Mouse (Mus musculus) heart, postnatal 10 days (tissue): ENCODE data around the gene Cog5. TPM values are rescaled to one million over a fixed set of nuclear protein-coding genes. Genes with fewer than 3 reads are reported as not detected.

ENCODE experiments used
- DNase-seq, 2 experiments: peaks; one replicate each; pipeline ENCODE4 v3.0.0; 2021
- intact Hi-C: fragments of 180-260 bp; cut with DNase I; formaldehyde crosslinking; loops from one replicate; pipeline ENCODE4 v1.15.1; 2025
- total RNA-seq, 2 experiments: library from RNA; stranded (reverse); gene quantifications; 2 replicates each; pipeline ENCODE4 v1.2.3; 2021

Cog5 gene
- total RNA-seq, 2 experiments from 2014 or later: 54.9 to 69.8 TPM

- DNase-seq: no peak
- intact Hi-C loops: no loop called here
These were observed 229.7 kb downstream of the Cog5 start for GRCm38 (mm10) chr12:31884365-31884764.

- no peak for DNase-seq
- intact Hi-C loops: no loop called here
These were observed 230.4 kb downstream of the Cog5 start for GRCm38 (mm10) chr12:31885084-31885483.

- intact Hi-C loops: no loop called here
- no peak for DNase-seq
These were observed 231.4 kb downstream of the Cog5 start for GRCm38 (mm10) chr12:31885844-31886606.

- DNase-seq: no peak
- intact Hi-C loops: no loop called here
These were observed 236.0 kb downstream of the Cog5 start for GRCm38 (mm10) chr12:31890685-31891084.

- intact Hi-C loops: no loop called here
- no peak for DNase-seq
These were observed 237.4 kb downstream of the Cog5 start for GRCm38 (mm10) chr12:31892079-31892478.

- no peak for DNase-seq
- intact Hi-C loops: no loop called here
These were observed 238.1 kb downstream of the Cog5 start for GRCm38 (mm10) chr12:31892771-31893170.

GRCm38 (mm10) chr12:31895095-31895734 lies 240.5 kb downstream of the Cog5 start:
- DNase-seq: no peak
- intact Hi-C loops: no loop called here

GRCm38 (mm10) chr12:31895888-31896287 lies 241.2 kb downstream of the Cog5 start:
- no peak for DNase-seq
- intact Hi-C loops: no loop called here

- intact Hi-C loops: no loop called here
- no peak for DNase-seq
These were observed 241.6 kb downstream of the Cog5 start for GRCm38 (mm10) chr12:31896295-31896694.

GRCm38 (mm10) chr12:31896986-31897385 lies 242.3 kb downstream of the Cog5 start:
- no peak for DNase-seq
- intact Hi-C loops: no loop called here

- no peak for DNase-seq
- intact Hi-C loops: no loop called here
These were observed 242.8 kb downstream of the Cog5 start for GRCm38 (mm10) chr12:31897456-31897855.

GRCm38 (mm10) chr12:31900391-31900914 lies 245.8 kb downstream of the Cog5 start:
- intact Hi-C loops: no loop called here

GRCm38 (mm10) chr12:31905696-31906551 lies 251.3 kb downstream of the Cog5 start:
- intact Hi-C loops: no loop called here
- DNase-seq: no peak

More at GRCm38 (mm10) chr12:31900391-31900914, 245.8 kb downstream of the Cog5 start:
- no peak for DNase-seq

- intact Hi-C loops: no loop called here
- no peak for DNase-seq
These were observed 252.8 kb downstream of the Cog5 start for GRCm38 (mm10) chr12:31907436-31907835.

GRCm38 (mm10) chr12:31912966-31913551 lies 258.4 kb downstream of the Cog5 start:
- DNase-seq: no peak
- intact Hi-C loops: no loop called here

GRCm38 (mm10) chr12:31913614-31914013 lies 258.9 kb downstream of the Cog5 start:
- intact Hi-C loops: no loop called here
- DNase-seq: peak; percentile 64 to 71

- intact Hi-C loops: no loop called here
- peak; percentile 25 to 35 for DNase-seq
These were observed 262.0 kb downstream of the Cog5 start for GRCm38 (mm10) chr12:31916691-31917090.

- intact Hi-C loops: no loop called here
- peak; percentile 82 to 84 for DNase-seq
These were observed 262.6 kb downstream of the Cog5 start for GRCm38 (mm10) chr12:31917245-31917644.

GRCm38 (mm10) chr12:31920464-31921405 lies 266.1 kb downstream of the Cog5 start:
- DNase-seq: no peak
- intact Hi-C loops: loop anchor here (10.0 kb wide), 1 partner anchor 546 kb away; no protein-coding TSS in a partner anchor
